Mouse (Mus musculus): ENCODE measurements around the gene Magi1.

DNA sequence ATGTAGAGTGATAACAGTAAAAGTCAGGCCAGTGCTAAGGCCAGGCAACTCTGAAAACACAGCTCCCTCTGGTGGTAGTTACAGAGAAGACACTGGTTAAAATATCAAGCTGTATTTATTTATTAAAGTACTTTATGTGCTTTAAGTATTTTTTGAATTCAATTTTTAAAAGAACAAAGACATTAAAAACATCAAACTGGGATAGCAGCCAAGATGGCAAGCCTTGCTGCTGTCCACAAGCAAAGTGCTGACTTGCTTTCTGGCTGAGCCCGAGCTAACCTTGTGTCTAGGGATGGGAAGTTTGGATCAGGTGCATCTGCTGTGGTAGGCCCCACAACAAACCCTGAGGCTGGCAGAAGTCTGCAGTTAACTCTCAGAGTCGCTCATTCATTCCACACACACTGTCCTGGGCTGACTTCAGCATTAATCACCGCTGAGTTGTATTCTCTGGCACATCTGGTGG lies 143.7 kb downstream of the Magi1 start:
- TF ChIP-seq CTCF (IDR thresholded peaks at IDR 0.05; ENCODE audit: control insufficient read depth, insufficient read depth, low read length), result no peak
- no peak for TF ChIP-seq POLR2A (IDR thresholded peaks at IDR 0.05; ENCODE audit: borderline replicate concordance, control insufficient read depth, low read depth, low read length)

All from bone marrow, adult 2 months (tissue).